Mouse (Mus musculus) kidney, postnatal 10 days (tissue): ENCODE results near the gene Klhl2.
A peak's percentile ranks its signal among the peaks of the same experiment; 100 is the strongest.

Experiments
- DNase-seq: peaks from one replicate; pipeline ENCODE4 v3.0.0; 2021; ENCODE audit warnings: mixed read lengths

Gene Klhl2

GRCm38 (mm10) chr8:64829921-64830320 lies 19.9 kb downstream of the Klhl2 start:
- DNase-seq: no peak

GRCm38 (mm10) chr8:64829391-64829790 lies 20.4 kb downstream of the Klhl2 start:
- no peak for DNase-seq

GRCm38 (mm10) chr8:64828466-64828865 lies 21.4 kb downstream of the Klhl2 start:
- DNase-seq: no peak

GRCm38 (mm10) chr8:64827356-64827755 lies 22.5 kb downstream of the Klhl2 start:
- no peak for DNase-seq

- DNase-seq: peak; percentile 33
These were observed 23.4 kb downstream of the Klhl2 start for GRCm38 (mm10) chr8:64826461-64826860.

GRCm38 (mm10) chr8:64823905-64824304 lies 25.9 kb downstream of the Klhl2 start:
- no peak for DNase-seq

- no peak for DNase-seq
These were observed 28.9 kb downstream of the Klhl2 start for GRCm38 (mm10) chr8:64820940-64821339.

GRCm38 (mm10) chr8:64811790-64812189 lies 38.0 kb downstream of the Klhl2 start:
- DNase-seq: no peak

GRCm38 (mm10) chr8:64811083-64811482 lies 38.7 kb downstream of the Klhl2 start:
- no peak for DNase-seq

- no peak for DNase-seq
These were observed 43.3 kb downstream of the Klhl2 start for GRCm38 (mm10) chr8:64806558-64806957.

GRCm38 (mm10) chr8:64804971-64805370 lies 44.8 kb downstream of the Klhl2 start:
- no peak for DNase-seq

- no peak for DNase-seq
These were observed 50.5 kb downstream of the Klhl2 start for GRCm38 (mm10) chr8:64799306-64799705.

- DNase-seq: no peak
These were observed 51.3 kb downstream of the Klhl2 start for GRCm38 (mm10) chr8:64798503-64798902.

GRCm38 (mm10) chr8:64797751-64798150 lies 52.1 kb downstream of the Klhl2 start:
- DNase-seq: no peak

GRCm38 (mm10) chr8:64791250-64791881 lies 58.5 kb downstream of the Klhl2 start:
- no peak for DNase-seq

- DNase-seq: no peak
These were observed 59.4 kb downstream of the Klhl2 start for GRCm38 (mm10) chr8:64790418-64790817.

GRCm38 (mm10) chr8:64788715-64789114 lies 61.1 kb downstream of the Klhl2 start:
- peak; percentile 85 for DNase-seq

GRCm38 (mm10) chr8:64786801-64787200 lies 63.0 kb downstream of the Klhl2 start:
- no peak for DNase-seq

- no peak for DNase-seq
These were observed 65.6 kb downstream of the Klhl2 start for GRCm38 (mm10) chr8:64784235-64784634.

GRCm38 (mm10) chr8:64781947-64782346 lies 67.9 kb downstream of the Klhl2 start:
- DNase-seq: no peak

- DNase-seq: peak; percentile 29
These were observed 71.9 kb downstream of the Klhl2 start for GRCm38 (mm10) chr8:64777925-64778324.

GRCm38 (mm10) chr8:64774136-64774535 lies 75.7 kb downstream of the Klhl2 start:
- DNase-seq: no peak

GRCm38 (mm10) chr8:64770814-64771213 lies 79.0 kb downstream of the Klhl2 start:
- DNase-seq: no peak

- no peak for DNase-seq
These were observed 80.2 kb downstream of the Klhl2 start for GRCm38 (mm10) chr8:64769586-64769985.

- no peak for DNase-seq
These were observed 81.2 kb downstream of the Klhl2 start for GRCm38 (mm10) chr8:64768645-64769044.
